ENCODE assay signal across 22 mouse cellular contexts in genomic region chr7:100301390-100301789, GRCm38 (mm10). TPM values are rescaled to one million over a fixed set of nuclear protein-coding genes. Genes with fewer than 3 reads are reported as not detected.
DNase-seq lines count a peak whose midpoint lies in the region; ATAC-seq and TF ChIP-seq lines count a peak whose summit lies in the region.
"Had no signal": no experiment of that assay in that cellular context is flagged by ENCODE, and none has a peak within 500 bp of the region (broad histone marks: within the 10 kb centered on the region; RNA-seq: fewer than 3 reads in every experiment).

No protein-coding gene starts in this region.

- no peaks in the 10 kb centered on the region for H3K36me3 ChIP-seq in heart, postnatal 0 days (replicated peaks; ENCODE audit: control insufficient read depth, insufficient read depth, low read length)
- H3K36me3 ChIP-seq in midbrain, embryonic 14.5 days (ENCODE audit: control insufficient read depth, insufficient read depth, low read length): no peaks in the 10 kb centered on the region
- no peaks in the 10 kb centered on the region for H3K36me3 ChIP-seq in midbrain, embryonic 13.5 days
- H3K36me3 ChIP-seq: hindbrain, embryonic 10.5 days; kidney, embryonic 15.5 days; liver, embryonic 12.5 days; neural tube, embryonic 12.5 days had no signal

- intact Hi-C loops in heart, postnatal 10 days (cut with DNase I): no loop called here

- ATAC-seq in heart, postnatal 0 days (ENCODE audit: insufficient read depth, low read depth): no peak
- ATAC-seq in midbrain, embryonic 14.5 days (ENCODE audit: low FRiP score, low TSS enrichment): no peak
- no peak for ATAC-seq in midbrain, embryonic 13.5 days
- ATAC-seq: liver, embryonic 12.5 days had no signal

- peaks cover 16% of the 10 kb centered on the region for H3K4me1 ChIP-seq in heart, postnatal 0 days (ENCODE audit: control insufficient read depth, insufficient read depth)
- H3K4me1 ChIP-seq in midbrain, embryonic 14.5 days (ENCODE audit: control insufficient read depth, insufficient read depth, low read length): no peaks in the 10 kb centered on the region
- peaks cover 20% of the 10 kb centered on the region for H3K4me1 ChIP-seq in midbrain, embryonic 13.5 days (replicated peaks)
- H3K4me1 ChIP-seq: neural tube, embryonic 12.5 days had no signal

- H3K9ac ChIP-seq in heart, postnatal 0 days (replicated peaks; ENCODE audit: low read depth, low read length): no peak overlapping the region
- H3K9ac ChIP-seq in midbrain, embryonic 14.5 days (replicated peaks; ENCODE audit: low read length): no peak overlapping the region
- H3K9ac ChIP-seq in midbrain, embryonic 13.5 days (replicated peaks): no peak overlapping the region
- H3K9ac ChIP-seq: kidney, embryonic 15.5 days; liver, embryonic 12.5 days; lung, embryonic 14.5 days; neural tube, embryonic 12.5 days had no signal

- no peak for TF ChIP-seq EP300 in heart, postnatal 0 days (IDR thresholded peaks at IDR 0.05; ENCODE audit: low read depth)

- TF ChIP-seq CTCF in heart, postnatal 0 days (IDR thresholded peaks at IDR 0.05; ENCODE audit: low read depth): no peak

- H3K4me3 ChIP-seq in heart, postnatal 0 days (ENCODE audit: low read depth, low read length): no peak overlapping the region
- no peak overlapping the region for H3K4me3 ChIP-seq in midbrain, embryonic 14.5 days (replicated peaks; ENCODE audit: low read depth, low read length)
- no peak overlapping the region for H3K4me3 ChIP-seq in midbrain, embryonic 13.5 days (replicated peaks)
- H3K4me3 ChIP-seq: hindbrain, embryonic 10.5 days; kidney, embryonic 15.5 days; liver, embryonic 12.5 days; neural tube, embryonic 12.5 days had no signal

- H3K9me3 ChIP-seq in heart, postnatal 0 days (replicated peaks; ENCODE audit: control insufficient read depth, low read length): no peaks in the 10 kb centered on the region
- no peaks in the 10 kb centered on the region for H3K9me3 ChIP-seq in midbrain, embryonic 14.5 days (ENCODE audit: control insufficient read depth, low read length)
- H3K9me3 ChIP-seq in midbrain, embryonic 13.5 days: no peaks in the 10 kb centered on the region
- H3K9me3 ChIP-seq: hindbrain, embryonic 10.5 days; kidney, embryonic 15.5 days; liver, embryonic 12.5 days; neural tube, embryonic 12.5 days had no signal

- DNase-seq in heart, adult 11 months: peak; percentile 64
- DNase-seq in heart, postnatal 10 days: no peak
- no peak for DNase-seq in heart, postnatal 0 days (ENCODE audit: low spot score)
- DNase-seq in heart, postnatal 4 days: no peak
- no peak for DNase-seq in midbrain, embryonic 14.5 days
- DNase-seq in adrenal gland, postnatal 14 days: no peak
- DNase-seq: adrenal gland, adult 2 months; cerebellum, adult 11 months; cerebellum, postnatal 14 days; gastrocnemius, postnatal 10 days; layer of hippocampus, postnatal 36 days; left cerebral cortex, postnatal 4 days; lung, embryonic 14.5 days; right cerebral cortex, postnatal 14 days; thymus, postnatal 36 days had no signal

- no peaks in the 10 kb centered on the region for H3K27me3 ChIP-seq in heart, postnatal 0 days (ENCODE audit: control insufficient read depth, insufficient read depth, low read length)
- H3K27me3 ChIP-seq in midbrain, embryonic 14.5 days (ENCODE audit: control insufficient read depth, insufficient read depth, low read length): no peaks in the 10 kb centered on the region
- no peaks in the 10 kb centered on the region for H3K27me3 ChIP-seq in midbrain, embryonic 13.5 days
- H3K27me3 ChIP-seq: CH12.LX; kidney, embryonic 15.5 days; neural tube, embryonic 12.5 days had no signal

- no peak overlapping the region; the same call in 1 of the 2 replicates for H3K4me2 ChIP-seq in heart, postnatal 0 days (ENCODE audit: low read depth, low read length)
- no peak overlapping the region for H3K4me2 ChIP-seq in midbrain, embryonic 14.5 days (ENCODE audit: low read length)
- H3K4me2 ChIP-seq in midbrain, embryonic 13.5 days (replicated peaks): no peak overlapping the region
- H3K4me2 ChIP-seq: kidney, embryonic 15.5 days; liver, embryonic 12.5 days; lung, embryonic 14.5 days; neural tube, embryonic 12.5 days had no signal

- peak overlapping the region; percentile 69; the same call in 1 of the 2 replicates for H3K27ac ChIP-seq in heart, postnatal 0 days (ENCODE audit: low read depth)
- peak overlapping the region; percentile 38; the same call in 1 of the 2 replicates for H3K27ac ChIP-seq in midbrain, embryonic 14.5 days (replicated peaks; ENCODE audit: low read depth, low read length)
- no peak overlapping the region for H3K27ac ChIP-seq in midbrain, embryonic 13.5 days
- H3K27ac ChIP-seq: hindbrain, embryonic 10.5 days; kidney, embryonic 15.5 days; liver, embryonic 12.5 days; neural tube, embryonic 12.5 days had no signal

- 49% methylated on average over 3 of the region's 3 CpGs for WGBS in heart, postnatal 0 days
- 74% methylated on average over 3 of the region's 3 CpGs for WGBS in midbrain, embryonic 14.5 days
- 72% methylated on average over 3 of the region's 3 CpGs for WGBS in midbrain, embryonic 13.5 days

RNA-seq across cellular contexts. Expression of gene P4ha3, which starts 16.1 kb away (rescaled TPM):
- 1 to 10 TPM; 1.9 to 3.3 TPM for total RNA-seq in heart, postnatal 10 days (2021)
- total RNA-seq in heart, postnatal 0 days (2014; rRNA removed; ENCODE audit: low replicate concordance): 5.5 and 10.4 TPM in 2 replicates
- polyA plus RNA-seq in heart, postnatal 0 days (2015; fragmentation: Nextera tagmentation; extraction: Ambion mirVana): 1.8 and 2.4 TPM in 2 replicates
- 10 to 100 TPM; 10.5 to 11.1 TPM for total RNA-seq in heart, postnatal 4 days (2021)
- 6.8 and 7.8 TPM in 2 replicates for polyA plus RNA-seq in midbrain, embryonic 14.5 days (2014; fragmentation: Nextera tagmentation; extraction: Ambion mirVana)
- polyA plus RNA-seq in midbrain, embryonic 13.5 days (2015; fragmentation: Nextera tagmentation; extraction: Ambion mirVana): 3.6 and 5.5 TPM in 2 replicates
- 1.4 and 1.8 TPM in 2 replicates for total RNA-seq in adrenal gland, postnatal 14 days (2021)
- total RNA-seq: CH12.LX; megakaryocyte-erythroid progenitor cell, adult 5-6 weeks had no signal
